In the genomic region with DNA sequence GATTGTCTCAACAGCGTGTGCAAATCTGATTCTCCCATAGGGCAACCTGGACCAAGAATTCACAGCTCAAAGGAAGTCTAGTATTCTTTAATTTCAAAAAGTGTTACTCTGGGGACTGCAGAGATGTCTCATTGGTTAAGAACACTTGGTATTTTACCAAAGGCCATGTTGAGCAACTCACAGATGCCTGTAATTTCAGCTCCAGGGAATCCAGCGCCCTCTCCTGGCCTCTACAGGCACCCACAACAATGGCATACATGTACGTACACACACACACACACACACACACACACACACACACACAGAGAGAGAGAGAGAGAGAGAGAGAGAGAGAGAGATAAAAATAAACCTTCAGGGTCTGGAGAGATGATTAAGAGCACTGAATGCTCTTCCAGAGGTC, we compare ENCODE assay signal across 16 mouse cellular contexts. TPM values are rescaled to one million over a fixed set of nuclear protein-coding genes. Genes with fewer than 3 reads are reported as not detected.
"Had no signal": no experiment of that assay in that cellular context is flagged by ENCODE, and none has a peak within 500 bp of the region (broad histone marks: within the 10 kb centered on the region; RNA-seq: fewer than 3 reads in every experiment).

No protein-coding gene starts in this region.

- H3K4me2 ChIP-seq: midbrain, embryonic 12.5 days had no signal

- H3K4me1 ChIP-seq: midbrain, embryonic 12.5 days had no signal

- H3K27me3 ChIP-seq: midbrain, embryonic 12.5 days had no signal

- ATAC-seq: midbrain, embryonic 16.5 days had no signal

- H3K9ac ChIP-seq: liver, embryonic 14.5 days; midbrain, embryonic 12.5 days had no signal

- H3K4me3 ChIP-seq: layer of hippocampus, adult 2 months; midbrain, embryonic 12.5 days had no signal

- DNase-seq: kidney, adult 18-20 months; kidney, adult 9 months; kidney, postnatal 25 days; layer of hippocampus, adult 9-11 months; lung, adult 18-20 months; thymus, adult 2 months; thymus, postnatal 14 days had no signal

- H3K27ac ChIP-seq: layer of hippocampus, adult 2 months; liver, embryonic 14.5 days; macrophage; midbrain, embryonic 12.5 days had no signal

- H3K36me3 ChIP-seq: midbrain, embryonic 12.5 days had no signal

- H3K9me3 ChIP-seq: midbrain, embryonic 12.5 days had no signal

RNA-seq across cellular contexts. Expression of gene Ucp3, which starts 49.4 kb away (rescaled TPM):
- total RNA-seq: liver, adult 2 months had no signal
- polyA plus RNA-seq: limb, embryonic 11.5 days; liver, adult 2 months; macrophage; midbrain, embryonic 12.5 days; midbrain, embryonic 16.5 days; neural tube, embryonic 11.5 days; neural tube, embryonic 14.5 days had no signal
